Mouse (Mus musculus): Measurements from ENCODE around the gene Fam71b. TPM values are rescaled to one million over a fixed set of nuclear protein-coding genes. Genes with fewer than 3 reads are reported as not detected.

The Fam71b gene
- total and polyA plus RNA-seq, 2 experiments from 2014 or later: not detected

DNA sequence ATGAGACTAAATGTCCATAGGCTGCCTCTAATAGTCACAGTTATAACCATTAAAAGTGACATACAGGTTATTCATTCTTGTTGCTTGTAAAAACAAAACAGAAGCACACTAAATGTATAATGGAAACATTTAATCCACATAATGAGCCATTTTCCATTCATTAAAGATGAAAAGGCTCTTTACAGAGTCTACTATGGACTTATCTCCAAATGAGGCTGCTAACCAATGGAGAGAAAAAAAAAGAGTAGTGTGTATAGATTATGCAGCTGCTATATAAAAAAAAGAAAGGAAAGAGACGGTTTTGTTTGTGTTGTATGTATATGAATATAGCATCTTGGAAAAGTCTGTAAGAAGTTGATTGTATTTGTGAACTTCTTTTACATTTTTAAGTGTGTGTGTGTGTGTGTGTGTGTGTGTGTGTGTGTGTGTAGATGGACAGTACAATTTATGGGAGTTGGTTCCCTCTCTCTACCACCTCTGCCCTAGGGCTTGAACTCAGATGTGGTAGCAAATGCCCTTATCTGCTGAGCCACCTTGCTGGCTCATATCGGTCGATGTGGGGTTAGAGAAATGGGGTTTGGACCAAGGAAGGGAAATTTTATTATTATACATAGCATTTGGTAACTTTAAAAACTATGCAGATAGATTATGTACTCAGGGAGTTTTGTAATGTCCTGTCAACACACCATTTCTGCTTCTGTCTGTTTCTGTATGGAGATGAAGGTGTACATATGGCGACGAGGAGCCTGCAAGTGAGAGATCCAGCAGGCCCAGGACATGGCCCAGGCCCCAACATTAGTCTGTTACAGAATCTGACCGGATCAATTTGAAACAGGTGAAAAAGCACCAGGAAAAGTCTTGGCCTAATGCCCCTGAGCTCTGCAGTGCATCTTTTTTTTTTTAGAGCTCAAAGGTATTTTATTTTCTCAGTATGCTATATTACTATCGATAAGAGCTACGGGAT, 18.3 kb upstream of the Fam71b start:
- no peak for ATAC-seq (ENCODE audit: low FRiP score)
- no peaks in the 10 kb centered on the region for H3K36me3 ChIP-seq (ENCODE audit: insufficient read depth, low read length)
- TF ChIP-seq CTCF (IDR thresholded peaks at IDR 0.05): no peak
- no peak overlapping the region for H3K4me2 ChIP-seq (ENCODE audit: low read depth, low read length, poor library complexity, severe bottlenecking)
- H3K27ac ChIP-seq (ENCODE audit: low read depth, low read length): no peak overlapping the region
- H3K27me3 ChIP-seq (ENCODE audit: insufficient read depth, low read length): no peaks in the 10 kb centered on the region
- no peak for DNase-seq (ENCODE audit: low spot score)
- WGBS: 90% methylated on average over 8 of the region's 8 CpGs
- H3K4me3 ChIP-seq (ENCODE audit: low read depth, low read length): no peak overlapping the region
- no peak overlapping the region for H3K9ac ChIP-seq (replicated peaks; ENCODE audit: low read length, poor library complexity, severe bottlenecking)
- no peaks in the 10 kb centered on the region for H3K4me1 ChIP-seq (ENCODE audit: insufficient read depth, low read length)
- H3K9me3 ChIP-seq (ENCODE audit: low read length): no peaks in the 10 kb centered on the region

DNA sequence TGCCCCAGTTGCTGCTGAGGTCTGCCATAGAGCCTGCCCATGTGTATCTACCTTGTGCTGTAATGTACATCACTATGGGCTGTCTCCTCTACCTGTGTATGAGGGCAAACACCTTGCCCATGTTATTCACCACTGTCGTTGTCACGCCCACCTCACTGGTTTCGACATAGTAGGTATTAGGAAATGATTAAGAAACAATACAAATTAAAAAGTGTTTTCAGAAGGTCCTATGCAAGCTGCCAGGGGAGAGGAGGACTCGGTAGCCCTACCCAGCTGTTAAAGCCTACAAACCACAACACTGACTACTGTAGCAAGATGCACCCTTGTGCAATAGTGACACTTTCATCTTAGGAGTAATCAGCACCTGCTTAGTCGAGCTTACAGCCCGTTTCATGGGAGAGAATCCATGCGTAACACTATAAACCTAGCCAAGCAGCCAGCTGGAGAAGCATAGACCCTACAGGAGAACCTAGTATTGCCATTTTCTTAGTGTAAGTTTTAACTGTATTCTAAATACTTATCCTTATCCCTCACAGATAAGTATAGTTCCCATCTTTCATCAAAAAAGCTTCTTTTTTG, 16.2 kb upstream of the Fam71b start:
- H3K9ac ChIP-seq (replicated peaks; ENCODE audit: low read length, poor library complexity, severe bottlenecking): no peak overlapping the region
- no peaks in the 10 kb centered on the region for H3K27me3 ChIP-seq (ENCODE audit: insufficient read depth, low read length)
- TF ChIP-seq CTCF (IDR thresholded peaks at IDR 0.05): no peak
- H3K4me1 ChIP-seq (ENCODE audit: insufficient read depth, low read length): no peaks in the 10 kb centered on the region
- WGBS: 85% methylated on average over 7 of the region's 7 CpGs
- no peaks in the 10 kb centered on the region for H3K9me3 ChIP-seq (ENCODE audit: low read length)
- H3K4me3 ChIP-seq (ENCODE audit: low read depth, low read length): no peak overlapping the region
- no peak for ATAC-seq (ENCODE audit: low FRiP score)
- no peak overlapping the region for H3K27ac ChIP-seq (ENCODE audit: low read depth, low read length)
- H3K4me2 ChIP-seq (ENCODE audit: low read depth, low read length, poor library complexity, severe bottlenecking): no peak overlapping the region
- no peaks in the 10 kb centered on the region for H3K36me3 ChIP-seq (ENCODE audit: insufficient read depth, low read length)
- no peak for DNase-seq (ENCODE audit: low spot score)

DNA sequence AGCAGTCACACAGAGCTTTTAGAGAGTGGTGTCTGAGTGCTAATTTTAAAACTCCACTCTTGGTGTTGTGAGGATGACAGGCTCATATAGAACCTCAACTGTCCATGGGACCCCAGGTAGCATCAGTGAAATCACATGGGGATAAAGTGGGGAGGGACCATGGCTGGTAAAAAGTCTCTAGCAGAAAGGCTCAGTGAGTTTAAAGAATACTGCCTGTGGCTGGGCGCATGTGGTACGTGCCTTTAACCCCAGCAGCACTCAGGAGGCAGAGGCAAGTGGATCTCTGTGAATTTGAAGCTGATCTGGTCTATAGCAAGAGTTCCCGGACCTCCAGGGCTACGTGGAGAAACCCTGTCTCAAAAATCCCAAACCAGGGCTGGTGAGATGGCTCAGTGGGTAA, 13.9 kb upstream of the Fam71b start:
- no peaks in the 10 kb centered on the region for H3K9me3 ChIP-seq (ENCODE audit: low read length)
- DNase-seq (ENCODE audit: low spot score): no peak
- TF ChIP-seq CTCF (IDR thresholded peaks at IDR 0.05): no peak
- 93% methylated on average over 4 of the region's 4 CpGs for WGBS
- H3K27me3 ChIP-seq (ENCODE audit: insufficient read depth, low read length): no peaks in the 10 kb centered on the region
- H3K4me2 ChIP-seq (ENCODE audit: low read depth, low read length, poor library complexity, severe bottlenecking): no peak overlapping the region
- no peak overlapping the region for H3K27ac ChIP-seq (ENCODE audit: low read depth, low read length)
- ATAC-seq (ENCODE audit: low FRiP score): no peak
- H3K36me3 ChIP-seq (ENCODE audit: insufficient read depth, low read length): no peaks in the 10 kb centered on the region
- H3K9ac ChIP-seq (replicated peaks; ENCODE audit: low read length, poor library complexity, severe bottlenecking): no peak overlapping the region
- H3K4me3 ChIP-seq (ENCODE audit: low read depth, low read length): no peak overlapping the region
- no peaks in the 10 kb centered on the region for H3K4me1 ChIP-seq (ENCODE audit: insufficient read depth, low read length)

DNA sequence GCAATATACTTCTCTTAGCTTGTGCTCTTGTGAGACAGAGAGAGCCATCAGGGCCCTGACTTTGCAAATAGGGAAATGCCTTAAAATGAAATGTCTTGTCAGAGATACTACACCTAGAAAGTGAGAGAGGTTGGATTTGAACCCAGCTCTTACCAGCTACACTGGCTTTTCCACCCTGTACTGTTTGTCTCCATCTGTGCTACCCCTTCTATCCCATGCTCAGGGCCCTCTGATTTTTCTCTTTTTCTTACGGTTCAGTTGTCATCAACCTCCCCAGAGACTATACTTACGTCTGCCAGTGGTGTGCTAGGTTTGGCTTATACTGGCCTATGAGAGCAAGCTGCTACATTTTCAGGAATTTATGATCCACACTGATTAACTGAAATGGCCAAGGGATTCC, 11.4 kb upstream of the Fam71b start:
- no peak overlapping the region for H3K9ac ChIP-seq (replicated peaks; ENCODE audit: low read length, poor library complexity, severe bottlenecking)
- 87% methylated on average over 2 of the region's 2 CpGs for WGBS
- DNase-seq (ENCODE audit: low spot score) (no peak), ATAC-seq (ENCODE audit: low FRiP score) (no peak)
- no peak overlapping the region for H3K4me2 ChIP-seq (ENCODE audit: low read depth, low read length, poor library complexity, severe bottlenecking)
- H3K4me3 ChIP-seq (ENCODE audit: low read depth, low read length): no peak overlapping the region
- H3K9me3 ChIP-seq (ENCODE audit: low read length): no peaks in the 10 kb centered on the region
- H3K4me1 ChIP-seq (ENCODE audit: insufficient read depth, low read length): no peaks in the 10 kb centered on the region
- no peak for TF ChIP-seq CTCF (IDR thresholded peaks at IDR 0.05)
- no peaks in the 10 kb centered on the region for H3K36me3 ChIP-seq (ENCODE audit: insufficient read depth, low read length)
- no peaks in the 10 kb centered on the region for H3K27me3 ChIP-seq (ENCODE audit: insufficient read depth, low read length)
- H3K27ac ChIP-seq (ENCODE audit: low read depth, low read length): no peak overlapping the region

DNA sequence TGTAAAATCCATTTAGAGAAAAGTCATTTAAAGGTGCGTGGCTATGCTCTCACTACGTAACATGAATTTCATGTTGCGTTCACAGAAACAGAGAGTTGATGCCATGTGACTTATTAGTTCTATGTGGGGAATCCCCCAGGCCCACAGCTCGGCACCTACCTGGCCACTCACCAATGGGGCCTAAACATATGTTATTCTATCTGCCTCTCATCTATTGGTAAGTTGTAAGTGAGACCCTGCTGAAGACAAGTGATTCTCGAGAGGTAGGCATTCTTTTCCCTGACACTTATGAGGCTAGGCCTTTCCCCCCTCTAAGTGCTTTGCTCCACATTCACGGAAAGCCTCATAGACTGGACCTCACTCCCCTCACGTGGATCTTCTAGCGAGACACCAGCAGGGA, 9.8 kb upstream of the Fam71b start:
- DNase-seq (ENCODE audit: low spot score): no peak
- WGBS: 92% methylated on average over 8 of the region's 8 CpGs
- Histone ChIP-seq H3K4me2 (ENCODE audit: low read depth, low read length, poor library complexity, severe bottlenecking) (no peak overlapping the region), H3K4me1 (ENCODE audit: insufficient read depth, low read length) (no peaks in the 10 kb centered on the region), H3K27ac (ENCODE audit: low read depth, low read length) (no peak overlapping the region), H3K27me3 (ENCODE audit: insufficient read depth, low read length) (no peaks in the 10 kb centered on the region), H3K9me3 (ENCODE audit: low read length) (no peaks in the 10 kb centered on the region), H3K36me3 (ENCODE audit: insufficient read depth, low read length) (no peaks in the 10 kb centered on the region), H3K9ac (replicated peaks; ENCODE audit: low read length, poor library complexity, severe bottlenecking) (no peak overlapping the region), H3K4me3 (ENCODE audit: low read depth, low read length) (no peak overlapping the region)
- no peak for TF ChIP-seq CTCF (IDR thresholded peaks at IDR 0.05)
- ATAC-seq (ENCODE audit: low FRiP score): no peak

DNA sequence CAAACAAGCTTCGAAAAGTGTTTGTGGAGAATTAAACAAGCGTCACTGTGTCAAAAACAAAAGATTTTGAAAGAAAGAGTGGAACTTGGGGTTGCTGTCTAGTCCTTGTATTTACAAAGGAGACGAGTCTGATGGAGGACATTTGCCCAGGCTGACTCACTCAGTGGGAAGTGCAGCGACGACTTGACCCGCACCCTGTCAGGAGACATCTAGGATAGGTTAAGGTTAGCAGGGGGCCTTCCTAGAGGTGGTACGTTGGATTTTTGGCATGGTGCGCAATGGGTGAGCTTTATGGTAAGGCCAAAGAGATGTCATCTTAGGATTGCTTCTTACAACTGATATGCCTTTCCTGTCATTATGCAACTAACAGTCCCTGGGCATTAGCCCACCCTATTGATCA, 9.3 kb upstream of the Fam71b start:
- no peak overlapping the region for H3K9ac ChIP-seq (replicated peaks; ENCODE audit: low read length, poor library complexity, severe bottlenecking)
- WGBS: 92% methylated on average over 8 of the region's 8 CpGs
- H3K4me2 ChIP-seq (ENCODE audit: low read depth, low read length, poor library complexity, severe bottlenecking): no peak overlapping the region
- DNase-seq (ENCODE audit: low spot score) (no peak), ATAC-seq (ENCODE audit: low FRiP score) (no peak)
- H3K27ac ChIP-seq (ENCODE audit: low read depth, low read length): no peak overlapping the region
- no peaks in the 10 kb centered on the region for H3K36me3 ChIP-seq (ENCODE audit: insufficient read depth, low read length)
- no peaks in the 10 kb centered on the region for H3K27me3 ChIP-seq (ENCODE audit: insufficient read depth, low read length)
- H3K9me3 ChIP-seq (ENCODE audit: low read length): no peaks in the 10 kb centered on the region
- no peak overlapping the region for H3K4me3 ChIP-seq (ENCODE audit: low read depth, low read length)
- TF ChIP-seq CTCF (IDR thresholded peaks at IDR 0.05): no peak
- no peaks in the 10 kb centered on the region for H3K4me1 ChIP-seq (ENCODE audit: insufficient read depth, low read length)

Data from midbrain, postnatal 0 days (tissue).